Mouse (Mus musculus) stomach, embryonic 14.5 days (tissue): ENCODE results near the gene Tbce. TPM values are rescaled to one million over a fixed set of nuclear protein-coding genes. Genes with fewer than 3 reads are reported as not detected.

ENCODE experiments used
- ATAC-seq: fragments of 200-750 bp; cut with Nextera tagmentation; 2 replicates; pipeline ENCODE4 v1.8.0; 2017; ENCODE audit warnings: low read depth, moderate TSS enrichment; ENCODE audit not compliant: insufficient number of reproducible peaks, insufficient read depth, low FRiP score
- H3K27ac ChIP-seq: fragments of 300-500 bp; sonication (generic); 2 replicates; pipeline ENCODE4 v1.5.1; 2014; ENCODE audit warnings: mild to moderate bottlenecking, low read length, moderate library complexity, mixed read lengths
- H3K27me3 ChIP-seq: fragments of 300-500 bp; sonication (generic); 2 replicates; pipeline ENCODE4 v1.6.1; 2014; ENCODE audit warnings: low read length, control low read depth, mixed read lengths; ENCODE audit not compliant: control insufficient read depth, insufficient read depth
- H3K36me3 ChIP-seq: fragments of 300-500 bp; sonication (generic); 2 replicates; pipeline ENCODE4 v1.6.1; 2014; ENCODE audit warnings: mild to moderate bottlenecking, control low read depth, low read length, moderate library complexity, mixed read lengths; ENCODE audit not compliant: control insufficient read depth, insufficient read depth
- H3K4me1 ChIP-seq: fragments of 300-500 bp; sonication (generic); 2 replicates; pipeline ENCODE4 v1.6.1; 2014; ENCODE audit warnings: low read length, control low read depth, mixed read lengths; ENCODE audit not compliant: control insufficient read depth, insufficient read depth
- H3K4me2 ChIP-seq: fragments of 300-500 bp; sonication (generic); replicated peaks from 2 replicates; pipeline ENCODE4 v1.6.1; 2014; ENCODE audit warnings: low read depth, low read length, control low read depth
- H3K4me3 ChIP-seq: fragments of 300-500 bp; sonication (generic); 2 replicates; pipeline ENCODE4 v1.5.1; 2014; ENCODE audit warnings: low read depth, low read length, control low read depth
- H3K9ac ChIP-seq: fragments of 300-500 bp; sonication (generic); replicated peaks from 2 replicates; pipeline ENCODE4 v1.6.1; 2014; ENCODE audit warnings: low read depth, mild to moderate bottlenecking, control low read depth, low read length, moderate library complexity, mixed read lengths
- H3K9me3 ChIP-seq: fragments of 300-500 bp; sonication (generic); 2 replicates; pipeline ENCODE4 v1.6.1; 2016; ENCODE audit warnings: low read depth, low read length, control low read depth; ENCODE audit not compliant: control insufficient read depth
- WGBS: fragments of 180-500 bp; shearing (Covaris S2); extraction: QIAGEN DNeasy Blood & Tissue Kit; methylation state at CpG from one replicate; pipeline ENCODE4 v1.1.7; 2014; 5-methylcytosine and 5-hydroxymethylcytosine counted together
- polyA plus RNA-seq: library from polyadenylated mRNA; unstranded; fragments of >200 nt; fragmentation: Nextera tagmentation; extraction: Ambion mirVana; gene quantifications from 2 replicates; pipeline ENCODE4 v1.2.1, GENCODE M21; 2014

The Tbce gene
- polyA plus RNA-seq, 1 experiment from 2014 or later: 74.4 TPM

DNA sequence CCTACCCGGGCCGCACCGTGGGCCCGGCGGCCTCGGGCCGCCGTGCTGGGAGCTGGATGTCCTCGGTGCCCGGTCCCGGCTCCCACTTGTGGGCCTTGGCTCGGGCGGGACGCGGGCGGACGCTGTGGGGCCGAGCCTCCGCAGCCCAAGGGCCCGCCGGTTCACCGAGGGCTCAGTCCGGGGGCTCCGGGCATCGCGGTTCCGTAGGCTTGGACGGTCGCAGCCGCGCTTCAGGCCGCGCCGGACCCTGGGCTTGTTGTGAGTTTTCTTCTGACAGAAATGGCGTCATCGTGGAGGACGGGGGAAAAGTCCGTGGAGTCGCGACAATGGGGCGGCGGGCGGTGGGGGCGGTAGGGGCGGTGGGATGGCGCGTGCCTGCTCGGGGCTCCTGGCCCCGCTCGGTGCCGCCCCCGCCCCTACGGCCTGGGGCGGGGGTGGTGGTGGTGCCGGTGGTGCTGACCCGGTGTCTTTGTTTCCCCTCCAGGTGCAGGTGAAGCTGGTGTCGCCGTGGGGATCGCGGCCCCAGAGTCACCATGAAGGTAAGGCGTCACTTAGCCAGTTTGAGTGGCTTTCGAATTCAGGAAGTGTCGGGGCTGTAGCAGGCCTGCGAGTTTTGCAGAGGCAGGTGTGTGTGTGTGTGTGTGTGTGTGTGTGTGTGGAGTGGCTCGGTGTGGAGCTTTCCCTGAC is 25.0 kb upstream of the Tbce start:
- ATAC-seq: no peak
- peak overlapping the region; percentile 68 for H3K4me2 ChIP-seq
- H3K27me3 ChIP-seq: no peaks in the 10 kb centered on the region
- peak overlapping the region; percentile 99 for H3K4me3 ChIP-seq
- WGBS: under 1% methylated on average over 60 of the region's 65 CpGs
- H3K9me3 ChIP-seq: no peaks in the 10 kb centered on the region
- H3K27ac ChIP-seq: peak overlapping the region; percentile 97
- H3K36me3 ChIP-seq: peaks cover 2% of the 10 kb centered on the region
- H3K4me1 ChIP-seq: peaks cover 6% of the 10 kb centered on the region; the same call in 1 of the 2 replicates
- H3K9ac ChIP-seq: peak overlapping the region; percentile 98

DNA sequence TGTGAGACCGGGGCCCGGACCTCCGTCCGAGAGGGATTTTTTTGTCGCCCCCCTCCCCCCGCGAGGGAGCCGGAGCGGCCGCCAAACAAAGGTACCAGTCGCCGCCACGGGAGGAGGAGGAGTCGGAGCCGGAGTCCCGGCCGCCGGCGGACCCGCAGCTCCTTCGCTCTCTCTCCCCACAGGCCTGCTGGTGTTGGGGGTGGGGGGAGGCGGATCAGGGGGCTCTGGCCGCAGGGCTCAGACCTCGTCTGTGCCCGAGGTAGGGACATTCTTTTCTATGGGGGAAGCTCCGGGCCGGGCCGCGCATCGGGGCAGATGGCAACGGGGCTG is 24.5 kb upstream of the Tbce start:
- H3K36me3 ChIP-seq: peaks cover 2% of the 10 kb centered on the region; the same call in 1 of the 2 replicates
- peak overlapping the region; percentile 68; the same call in 1 of the 2 replicates for H3K4me2 ChIP-seq
- peak; percentile 23 for ATAC-seq
- H3K27me3 ChIP-seq: no peaks in the 10 kb centered on the region
- H3K27ac ChIP-seq: peak overlapping the region; percentile 97
- H3K9me3 ChIP-seq: no peaks in the 10 kb centered on the region
- peak overlapping the region; percentile 99 for H3K4me3 ChIP-seq
- H3K9ac ChIP-seq: peak overlapping the region; percentile 98
- WGBS: under 1% methylated on average over 21 of the region's 31 CpGs
- peaks cover 6% of the 10 kb centered on the region; the same call in 1 of the 2 replicates for H3K4me1 ChIP-seq

DNA sequence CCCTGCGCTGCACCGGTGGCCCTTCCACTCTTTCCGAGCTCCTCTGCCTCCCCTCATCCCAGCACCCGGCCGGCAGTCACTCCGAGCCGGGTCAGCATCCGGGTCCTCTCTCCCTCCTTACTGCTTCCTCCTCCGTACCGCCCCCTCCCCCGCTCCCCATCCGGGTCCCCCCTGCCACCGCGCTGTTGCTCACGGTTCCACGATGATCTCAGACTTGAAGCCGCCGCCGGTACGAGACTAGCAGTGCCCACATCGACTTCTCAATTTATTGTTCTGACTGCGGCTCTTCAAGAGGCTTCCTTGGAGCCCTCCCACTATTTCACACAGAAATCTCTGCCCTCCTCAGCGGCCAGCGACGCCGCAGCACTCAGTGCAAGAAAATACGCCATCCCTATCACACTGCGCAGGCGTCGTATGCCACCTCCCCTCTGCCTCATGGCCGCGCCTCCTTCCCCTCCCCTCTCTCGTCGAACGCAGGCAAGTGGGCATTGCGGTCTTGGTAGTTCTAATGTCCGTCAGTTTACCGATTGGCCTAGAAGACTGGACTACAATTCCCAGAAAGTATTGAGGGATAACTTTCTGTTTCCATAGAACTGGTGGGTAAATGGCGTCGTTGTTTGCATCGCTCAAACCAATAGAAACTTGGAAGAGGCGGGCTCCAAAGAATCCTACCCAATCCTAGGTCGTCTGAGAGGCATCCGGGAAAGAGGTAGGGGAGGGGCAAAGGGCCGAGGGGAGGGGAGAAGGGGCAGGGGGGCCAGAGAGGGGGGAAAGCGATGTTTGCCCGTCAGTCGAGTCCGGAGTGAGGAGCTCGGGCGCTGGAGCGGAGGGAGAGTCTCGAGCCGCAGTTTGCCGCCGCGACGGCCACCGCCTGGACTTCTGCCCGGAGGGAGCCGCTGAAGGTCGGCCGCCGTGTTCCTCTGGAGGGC is 23.8 kb upstream of the Tbce start, which contains the start of the genes Arid4b and Ggps1:
TSS of gene Arid4b (plus strand) at position 220 of the 929 bp plus-strand sequence.
TSS of gene Ggps1 (minus strand) at position 476 of the 929 bp plus-strand sequence.
- Histone ChIP-seq H3K4me3 (peak within 1 kb of the TSS; percentile 99), H3K4me2 (peak within 1 kb of the TSS; percentile 71), H3K4me1 (peaks cover 6% of the 10 kb centered on the region; the same call in 1 of the 2 replicates), H3K9ac (peak within 1 kb of the TSS; percentile 98), H3K27ac (peak within 1 kb of the TSS; percentile 97), H3K9me3 (no peaks in the 10 kb centered on the region), H3K36me3 (peaks cover 2% of the 10 kb centered on the region; the same call in 1 of the 2 replicates), H3K27me3 (no peaks in the 10 kb centered on the region)
- 0% methylated on average over 62 of the region's 64 CpGs for WGBS
- peak; percentile 98 for ATAC-seq

DNA sequence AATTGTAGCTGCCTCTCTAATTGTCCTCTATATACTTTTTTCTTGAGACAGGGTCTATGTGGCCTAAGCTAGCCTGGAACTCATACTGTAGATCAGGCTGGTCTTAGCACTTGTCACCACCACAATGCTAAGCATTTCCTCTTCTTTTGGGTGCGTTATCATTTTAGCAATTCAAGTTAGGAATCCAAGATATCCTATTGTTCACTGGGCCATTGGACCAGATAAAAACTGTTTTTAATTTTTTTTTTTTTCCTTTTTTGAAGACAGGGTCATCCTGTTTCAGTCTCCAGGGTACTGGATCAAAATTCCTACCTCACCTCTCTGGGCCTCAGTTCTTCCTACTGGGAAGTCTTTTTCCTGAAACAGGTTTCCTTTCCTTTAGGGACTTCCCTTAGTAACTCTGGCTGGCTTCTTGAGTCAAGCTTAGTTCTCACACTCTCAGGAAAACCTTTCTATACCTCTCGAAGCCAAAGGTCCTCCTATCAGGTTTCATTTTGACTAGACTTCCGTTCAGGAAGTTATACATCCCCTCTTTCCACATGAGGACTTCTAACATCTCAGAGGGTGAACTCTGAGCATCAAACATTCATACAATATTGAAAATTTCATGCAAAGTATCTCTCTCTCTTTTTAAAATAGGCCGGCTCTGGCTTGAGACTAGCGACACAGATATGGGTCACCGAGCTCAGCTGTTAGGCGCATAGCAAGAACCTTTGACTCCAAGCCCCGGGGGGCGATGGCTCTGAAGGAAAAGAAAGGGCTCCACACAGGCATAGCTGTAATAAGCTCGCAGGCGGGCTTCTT is 23.0 kb upstream of the Tbce start:
- no peak for ATAC-seq
- 9% methylated on average over 11 of the region's 11 CpGs for WGBS
- Histone ChIP-seq H3K9ac (peak overlapping the region; percentile 76), H3K9me3 (no peaks in the 10 kb centered on the region), H3K4me1 (peaks cover 6% of the 10 kb centered on the region; the same call in 1 of the 2 replicates), H3K27me3 (no peaks in the 10 kb centered on the region), H3K36me3 (peaks cover 2% of the 10 kb centered on the region; the same call in 1 of the 2 replicates), H3K4me3 (peak overlapping the region; percentile 99), H3K27ac (peak overlapping the region; percentile 93), H3K4me2 (peak overlapping the region; percentile 71)

DNA sequence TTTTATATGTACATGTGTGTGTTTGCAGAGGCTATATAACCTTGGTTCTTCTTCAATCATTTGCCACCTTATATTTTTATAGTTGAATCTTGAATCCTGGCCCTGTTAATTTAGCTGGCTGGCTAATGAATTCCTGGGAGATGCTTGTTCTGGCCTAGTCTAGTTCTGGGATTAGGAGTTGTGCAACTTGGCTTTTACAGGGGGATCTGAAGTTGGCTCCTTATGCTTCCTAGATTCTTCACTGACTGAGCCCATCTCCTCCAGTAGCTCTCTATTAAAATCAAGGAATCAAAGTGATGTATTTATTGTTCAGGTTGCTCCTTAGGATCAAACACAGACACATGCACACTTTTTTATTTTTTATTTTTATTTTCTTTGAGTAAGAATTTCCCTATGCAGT is 20.1 kb upstream of the Tbce start:
- ATAC-seq: no peak
- no peak overlapping the region for H3K27ac ChIP-seq

DNA sequence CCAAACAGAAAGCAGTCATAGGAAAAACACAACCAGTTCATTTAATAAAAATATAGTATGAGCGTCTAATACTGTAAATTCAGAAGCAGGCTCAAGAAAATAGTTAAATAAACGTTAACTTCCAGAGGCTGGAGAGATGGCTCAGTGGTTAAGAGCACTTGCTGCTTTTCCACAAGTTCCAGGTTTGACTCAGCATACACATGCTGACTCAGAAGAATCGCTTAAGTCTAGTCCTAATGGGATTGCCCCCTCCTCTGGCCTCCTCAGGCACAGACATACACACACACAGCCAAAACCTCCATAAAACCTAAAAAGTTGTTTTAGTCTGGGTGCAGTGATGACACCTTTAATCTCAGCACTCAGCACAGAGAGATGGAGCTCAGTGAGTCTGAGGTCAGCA is 17.4 kb upstream of the Tbce start:
- no peak overlapping the region for H3K27ac ChIP-seq
- H3K36me3 ChIP-seq: peaks cover 32% of the 10 kb centered on the region
- no peak for ATAC-seq
- no peak overlapping the region for H3K4me2 ChIP-seq
- H3K9ac ChIP-seq: no peak overlapping the region
- no peaks in the 10 kb centered on the region for H3K27me3 ChIP-seq
- peaks cover 1% of the 10 kb centered on the region; the same call in 1 of the 2 replicates for H3K4me1 ChIP-seq
- 90% methylated on average over 3 of the region's 3 CpGs for WGBS
- no peak overlapping the region for H3K4me3 ChIP-seq
- H3K9me3 ChIP-seq: no peaks in the 10 kb centered on the region

More for the DNA sequence above, 20.1 kb upstream of the Tbce start:
- peaks cover 16% of the 10 kb centered on the region for H3K36me3 ChIP-seq
- peaks cover 6% of the 10 kb centered on the region; the same call in 1 of the 2 replicates for H3K4me1 ChIP-seq
- no peak overlapping the region for H3K9ac ChIP-seq
- H3K9me3 ChIP-seq: no peaks in the 10 kb centered on the region
- no peak overlapping the region for H3K4me2 ChIP-seq
- no peak overlapping the region for H3K4me3 ChIP-seq
- H3K27me3 ChIP-seq: no peaks in the 10 kb centered on the region

DNA sequence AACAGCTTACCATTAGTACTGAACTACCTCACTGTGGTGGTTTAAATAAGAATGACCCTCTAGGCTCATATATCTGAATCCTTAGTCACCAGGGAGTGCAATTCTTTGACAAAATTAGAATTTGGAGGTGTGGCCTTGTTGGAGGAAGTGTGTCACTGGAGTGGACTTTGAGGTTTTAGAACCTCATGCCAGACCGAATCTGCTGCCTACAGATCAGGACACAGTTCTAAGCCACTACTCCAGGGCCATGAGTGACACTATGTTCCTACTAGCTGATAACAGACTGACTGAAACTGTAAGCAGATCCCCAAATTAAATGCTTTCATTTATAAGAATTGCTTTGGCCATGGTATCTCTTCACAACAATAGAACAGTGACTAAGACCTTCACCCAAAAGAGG is 10.4 kb upstream of the Tbce start:
- Histone ChIP-seq H3K27ac (no peak overlapping the region), H3K4me3 (no peak overlapping the region), H3K9me3 (no peaks in the 10 kb centered on the region), H3K4me2 (no peak overlapping the region), H3K4me1 (no peaks in the 10 kb centered on the region), H3K27me3 (no peaks in the 10 kb centered on the region), H3K9ac (no peak overlapping the region), H3K36me3 (peaks cover 37% of the 10 kb centered on the region)
- ATAC-seq: no peak
- WGBS: 90% methylated on average over 1 of the region's 1 CpGs

DNA sequence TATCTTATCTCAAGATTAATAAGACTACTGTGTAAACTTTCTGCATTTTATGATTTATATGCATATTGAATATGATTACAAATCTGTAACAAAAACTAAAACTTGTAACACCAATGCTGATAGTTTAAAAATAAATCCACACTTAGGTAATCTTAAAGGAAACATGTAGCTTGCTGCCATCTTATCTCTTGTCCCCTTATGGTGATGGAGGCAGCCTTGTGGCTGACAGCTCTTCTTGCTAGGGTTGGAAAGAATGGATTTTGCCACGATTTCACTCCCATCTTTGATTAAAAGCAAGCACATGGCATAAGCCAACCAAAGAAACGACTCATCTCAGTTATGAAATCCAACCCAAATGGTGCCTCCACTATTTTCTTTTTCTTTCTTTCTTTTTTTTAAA is 5.1 kb upstream of the Tbce start:
- Histone ChIP-seq H3K27me3 (no peaks in the 10 kb centered on the region), H3K36me3 (peaks cover 8% of the 10 kb centered on the region), H3K9me3 (no peaks in the 10 kb centered on the region), H3K4me3 (no peak overlapping the region), H3K9ac (no peak overlapping the region), H3K4me2 (no peak overlapping the region), H3K27ac (no peak overlapping the region), H3K4me1 (no peaks in the 10 kb centered on the region)
- WGBS: 71% methylated on average over 2 of the region's 2 CpGs
- no peak for ATAC-seq
